Mouse (Mus musculus) small intestine, adult 2 months (tissue): ENCODE data around the gene Sdccag8. TPM values are rescaled to one million over a fixed set of nuclear protein-coding genes. Genes with fewer than 3 reads are reported as not detected.

ENCODE experiments used
- H3K27ac ChIP-seq: fragments of 200-500 bp; 2 replicates; pipeline ENCODE4 v1.5.1; 2012; ENCODE audit warnings: low read depth, low read length, control low read depth, inconsistent platforms; ENCODE audit not compliant: insufficient read depth
- H3K27me3 ChIP-seq: fragments of 200-500 bp; 2 replicates; pipeline ENCODE4 v1.6.1; 2012; ENCODE audit warnings: mild to moderate bottlenecking, moderate library complexity, low read length, inconsistent platforms; ENCODE audit not compliant: control insufficient read depth, insufficient read depth
- H3K36me3 ChIP-seq: fragments of 200-500 bp; 2 replicates; pipeline ENCODE4 v1.6.1; 2012; ENCODE audit warnings: mild to moderate bottlenecking, low read length, control low read depth, inconsistent platforms; ENCODE audit not compliant: control insufficient read depth, insufficient read depth
- H3K4me1 ChIP-seq: fragments of 200-500 bp; 2 replicates; pipeline ENCODE4 v1.6.1; 2012; ENCODE audit warnings: low read length, inconsistent platforms, mixed read lengths; ENCODE audit not compliant: control insufficient read depth, insufficient read depth, insufficient read length
- H3K4me3 ChIP-seq: fragments of 200-500 bp; 2 replicates; pipeline ENCODE4 v1.5.1; 2012; ENCODE audit warnings: low read depth, mild to moderate bottlenecking, control low read depth, inconsistent platforms, low read length, moderate library complexity
- CTCF ChIP-seq: fragments of 200-500 bp; IDR thresholded peaks from 2 replicates; pipeline ENCODE4 v1.5.1; 2012; ENCODE audit warnings: low read depth, mild to moderate bottlenecking, control low read depth, inconsistent platforms, low read length, moderate library complexity, mixed read lengths; ENCODE audit not compliant: insufficient replicate concordance, insufficient read length; ENCODE audit errors: extremely low read depth
- POLR2A ChIP-seq: fragments of 200-500 bp; IDR thresholded peaks from 2 replicates; pipeline ENCODE4 v1.6.1; 2012; ENCODE audit warnings: low read depth, mild to moderate bottlenecking, control low read depth, inconsistent platforms, low read length, moderate library complexity
- WGBS: fragments of 180-500 bp; shearing (Covaris S2); methylation state at CpG from one replicate; pipeline ENCODE4 v1.1.7; 2018; 5-methylcytosine and 5-hydroxymethylcytosine counted together
- polyA plus RNA-seq: library from polyadenylated mRNA; depleted of rRNA; stranded (reverse); fragments of >200 nt; gene quantifications from 2 replicates; pipeline ENCODE4 v1.2.3, GENCODE M21; 2012

The Sdccag8 gene
- polyA plus RNA-seq, 1 experiment: 5.1 TPM

DNA sequence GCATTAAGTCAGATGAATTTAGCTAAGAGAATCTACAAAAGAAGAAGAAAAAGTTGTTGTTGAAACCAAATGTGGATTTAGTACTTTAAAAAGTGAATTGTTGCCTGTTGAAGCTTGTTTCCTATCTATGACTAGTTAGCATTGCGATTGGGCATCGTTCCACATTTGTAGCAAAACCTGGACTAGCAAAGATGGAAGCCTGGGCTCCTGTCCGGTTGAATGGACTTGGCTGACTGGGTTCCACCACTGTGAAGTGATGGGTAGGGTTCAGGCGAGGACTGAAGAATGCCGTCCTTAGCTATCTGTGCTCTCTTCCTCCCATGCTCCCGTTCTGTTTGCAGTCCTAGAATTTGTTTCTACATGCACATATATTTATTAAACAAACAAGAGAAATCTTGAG is 89.3 kb downstream of the Sdccag8 start:
- Histone ChIP-seq H3K4me3 (no peak overlapping the region), H3K4me1 (no peaks in the 10 kb centered on the region), H3K27ac (no peak overlapping the region), H3K27me3 (no peaks in the 10 kb centered on the region), H3K36me3 (0 out of 2 replicates have a peak, but pooled peaks cover 2% of the 10 kb centered on the region)
- 81% methylated on average over 6 of the region's 6 CpGs for WGBS
- TF ChIP-seq CTCF (no peak), POLR2A (no peak)

DNA sequence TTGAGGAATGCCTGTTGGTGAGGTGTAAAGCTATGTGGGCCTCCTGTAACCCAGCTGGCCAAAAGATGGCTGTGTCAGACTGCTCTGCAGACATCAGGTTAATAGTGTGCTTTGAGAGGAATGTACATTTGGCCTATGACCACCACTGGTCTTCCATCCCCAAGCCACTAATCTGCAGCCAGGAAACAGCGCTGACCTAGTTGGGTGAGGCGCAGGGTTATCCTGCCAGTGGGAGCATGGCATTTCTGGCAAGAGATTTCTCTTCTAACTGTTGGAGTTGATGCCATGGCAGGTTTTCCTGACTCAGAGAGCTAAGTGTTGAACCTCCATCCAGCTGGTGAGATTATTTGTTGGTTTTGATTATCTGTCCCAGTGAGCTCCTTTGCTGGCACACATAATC is 101.5 kb downstream of the Sdccag8 start:
- no peaks in the 10 kb centered on the region for H3K4me1 ChIP-seq
- TF ChIP-seq CTCF (no peak), POLR2A (no peak)
- H3K4me3 ChIP-seq: no peak overlapping the region
- H3K36me3 ChIP-seq: peaks cover 1% of the 10 kb centered on the region; the same call in 1 of the 2 replicates
- no peaks in the 10 kb centered on the region for H3K27me3 ChIP-seq
- WGBS: 96% methylated on average over 2 of the region's 2 CpGs
- H3K27ac ChIP-seq: no peak overlapping the region

DNA sequence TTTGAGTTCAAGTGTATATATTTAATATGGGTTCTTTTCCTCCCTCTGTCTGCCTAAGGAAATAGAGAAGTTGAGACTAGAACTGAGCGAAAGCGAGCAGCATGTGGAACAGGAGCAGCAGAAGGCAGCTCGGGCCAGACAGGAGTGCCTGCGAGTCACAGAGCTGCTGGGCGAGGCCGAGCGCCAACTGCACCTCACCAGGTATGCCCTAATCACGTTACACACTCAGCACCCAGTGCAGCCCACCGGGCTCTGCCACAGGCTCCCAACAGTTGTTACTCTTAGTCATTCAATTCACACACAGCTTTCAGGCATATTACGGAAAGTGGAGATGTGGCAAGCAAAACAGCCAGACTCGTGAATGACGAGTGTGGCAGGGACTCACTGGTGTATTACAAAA is 105.0 kb downstream of the Sdccag8 start:
- Histone ChIP-seq H3K27ac (no peak overlapping the region), H3K36me3 (0 out of 2 replicates have a peak, but pooled peaks cover 2% of the 10 kb centered on the region), H3K4me1 (no peaks in the 10 kb centered on the region), H3K4me3 (no peak overlapping the region), H3K27me3 (no peaks in the 10 kb centered on the region)
- TF ChIP-seq POLR2A (no peak), CTCF (no peak)
- WGBS: 89% methylated on average over 12 of the region's 12 CpGs

DNA sequence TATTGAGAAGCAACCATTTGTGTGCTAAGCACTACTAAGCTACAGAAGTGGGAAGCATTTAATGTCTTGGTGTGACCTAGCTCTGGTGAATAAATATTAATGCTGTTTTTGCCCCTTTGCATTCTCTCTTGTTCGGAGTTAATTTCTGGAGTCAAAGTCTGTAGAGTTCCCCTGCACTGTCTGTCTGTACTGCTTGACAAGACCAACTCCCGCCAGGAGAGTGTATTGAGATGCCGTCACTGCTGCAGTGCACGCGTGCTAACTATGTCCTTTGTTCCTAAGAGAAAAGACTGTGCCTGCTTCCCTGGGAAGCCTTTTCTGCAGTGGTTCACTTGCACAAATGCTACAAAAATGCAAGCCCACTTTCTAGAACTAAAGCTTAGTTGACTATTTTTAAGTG is 108.4 kb downstream of the Sdccag8 start:
- WGBS: 95% methylated on average over 5 of the region's 5 CpGs
- Histone ChIP-seq H3K4me1 (0 out of 2 replicates have a peak, but pooled peaks cover 1% of the 10 kb centered on the region), H3K4me3 (no peak overlapping the region), H3K27ac (no peak overlapping the region), H3K27me3 (no peaks in the 10 kb centered on the region), H3K36me3 (0 out of 2 replicates have a peak, but pooled peaks cover 2% of the 10 kb centered on the region)
- no peak for TF ChIP-seq CTCF

DNA sequence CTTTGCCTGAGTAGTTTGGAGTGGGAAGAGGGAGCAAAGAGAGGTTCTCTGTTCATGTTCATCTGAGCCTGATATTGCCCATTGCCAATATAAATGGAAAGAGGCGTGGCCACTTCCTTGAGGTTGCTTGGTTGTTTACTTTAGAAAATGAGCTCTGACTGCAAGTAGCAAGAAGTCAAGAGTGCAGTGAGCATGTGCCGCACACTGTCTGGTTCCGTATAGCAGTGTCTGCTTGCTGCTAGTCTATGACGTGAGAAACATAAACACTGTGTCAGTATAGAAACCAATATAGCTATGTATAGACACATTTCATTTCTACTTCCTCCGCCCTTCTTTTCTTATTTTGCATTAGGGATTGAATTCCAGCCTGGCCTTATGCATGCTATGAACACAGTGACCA is 111.5 kb downstream of the Sdccag8 start:
- 0 out of 2 replicates have a peak, but pooled peaks cover 1% of the 10 kb centered on the region for H3K36me3 ChIP-seq
- no peak overlapping the region for H3K27ac ChIP-seq
- 0 out of 2 replicates have a peak, but pooled peaks cover 1% of the 10 kb centered on the region for H3K4me1 ChIP-seq
- no peaks in the 10 kb centered on the region for H3K27me3 ChIP-seq
- 59% methylated on average over 5 of the region's 5 CpGs for WGBS
- TF ChIP-seq POLR2A (no peak), CTCF (no peak)
- H3K4me3 ChIP-seq: no peak overlapping the region

DNA sequence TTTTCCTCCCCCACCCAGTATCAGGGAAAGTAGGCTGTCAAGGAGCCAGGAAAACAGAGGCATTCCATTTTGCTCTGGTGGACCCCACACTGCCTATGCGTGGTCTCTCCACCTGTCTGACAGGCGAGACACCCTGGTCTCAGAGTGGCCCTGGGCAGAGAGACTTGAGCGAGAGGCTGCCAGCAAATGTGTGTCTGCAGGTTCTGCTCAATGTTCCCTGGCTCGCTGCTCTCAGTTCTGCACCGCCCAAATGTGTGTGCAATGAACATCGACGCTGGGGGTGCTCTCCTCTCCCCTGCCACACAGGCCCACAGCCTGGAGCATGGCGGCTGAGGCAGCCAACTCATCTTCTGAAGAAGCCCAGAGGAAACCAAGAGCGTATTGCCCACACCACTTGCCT is 112.9 kb downstream of the Sdccag8 start:
- no peak for TF ChIP-seq POLR2A
- TF ChIP-seq CTCF: no peak
- WGBS: 93% methylated on average over 9 of the region's 9 CpGs
- H3K27ac ChIP-seq: no peak overlapping the region
- H3K4me3 ChIP-seq: no peak overlapping the region
- H3K27me3 ChIP-seq: no peaks in the 10 kb centered on the region
- H3K36me3 ChIP-seq: no peaks in the 10 kb centered on the region
- H3K4me1 ChIP-seq: 0 out of 2 replicates have a peak, but pooled peaks cover 1% of the 10 kb centered on the region

DNA sequence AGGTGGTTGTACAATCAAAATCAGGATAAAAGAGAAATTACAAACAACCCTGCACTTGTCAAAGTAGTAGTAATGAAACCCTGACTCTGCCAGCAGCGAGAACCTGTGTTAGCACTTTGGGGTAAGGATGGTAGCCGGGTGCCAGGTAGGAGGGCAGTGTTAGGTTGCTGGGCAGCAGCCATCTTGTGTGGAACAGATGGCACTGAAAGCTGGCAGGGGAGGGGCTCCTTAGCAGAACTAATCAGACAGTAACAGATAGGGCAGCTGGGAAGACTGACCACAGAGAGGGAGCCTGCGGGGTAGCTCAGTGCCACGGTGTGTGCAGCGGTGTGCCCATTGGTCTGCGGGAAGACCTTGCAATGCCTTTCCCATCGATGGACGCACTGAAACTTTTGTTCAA is 115.2 kb downstream of the Sdccag8 start:
- Histone ChIP-seq H3K27ac (no peak overlapping the region), H3K36me3 (no peaks in the 10 kb centered on the region), H3K27me3 (no peaks in the 10 kb centered on the region), H3K4me1 (0 out of 2 replicates have a peak, but pooled peaks cover 1% of the 10 kb centered on the region), H3K4me3 (no peak overlapping the region)
- 93% methylated on average over 8 of the region's 8 CpGs for WGBS
- TF ChIP-seq POLR2A (no peak), CTCF (no peak)
